Mouse (Mus musculus) liver, embryonic 11.5 days (tissue): ENCODE measurements at regions not wholly inside any gene's neighbourhood (a gene's known extent, or its start where the extent isn't known, plus 50 kb on each side); places are given as distances from the start of the nearest gene placed in this dataset.
A peak's percentile ranks its signal among the peaks of the same experiment; 100 is the strongest.
"Not testable (repeated sequence)": the region's sequence is repeated elsewhere in the genome, so short reads cannot be mapped to it uniquely, and the experiment has no call there.

Experiments used
- ATAC-seq: fragments of 200-750 bp; cut with Nextera tagmentation; replicated peaks from 2 replicates; pipeline ENCODE4 v1.8.0; 2017; ENCODE audit warnings: moderate number of reproducible peaks, mild to moderate bottlenecking, moderate TSS enrichment, moderate library complexity; ENCODE audit not compliant: low FRiP score
- DNase-seq: peaks from one replicate; pipeline ENCODE4 v3.0.0-alpha.2; 2017; ENCODE audit warnings: low spot score
- H3K27ac ChIP-seq: fragments of 300-500 bp; sonication (generic); 2 replicates; pipeline ENCODE4 v1.5.1; 2014; ENCODE audit warnings: mild to moderate bottlenecking, low read depth, low read length, control low read depth
- H3K27me3 ChIP-seq: fragments of 300-500 bp; sonication (generic); replicated peaks from 2 replicates; pipeline ENCODE4 v1.6.1; 2014; ENCODE audit warnings: low read length, mixed read lengths; ENCODE audit not compliant: control insufficient read depth, insufficient read depth
- H3K36me3 ChIP-seq: fragments of 300-500 bp; sonication (generic); 2 replicates; pipeline ENCODE4 v1.6.1; 2014; ENCODE audit warnings: mild to moderate bottlenecking, low read length, moderate library complexity, mixed read lengths; ENCODE audit not compliant: control insufficient read depth, insufficient read depth
- H3K4me1 ChIP-seq: fragments of 300-500 bp; sonication (generic); replicated peaks from 2 replicates; pipeline ENCODE4 v1.6.1; 2014; ENCODE audit warnings: low read length, mixed read lengths; ENCODE audit not compliant: control insufficient read depth, insufficient read depth
- H3K4me2 ChIP-seq: fragments of 300-500 bp; sonication (generic); 2 replicates; pipeline ENCODE4 v1.6.1; 2014; ENCODE audit warnings: mild to moderate bottlenecking, control low read depth, moderate library complexity
- H3K4me3 ChIP-seq: fragments of 300-500 bp; sonication (generic); 2 replicates; pipeline ENCODE4 v1.5.1; 2014; ENCODE audit warnings: low read depth, low read length, control low read depth
- H3K9ac ChIP-seq: fragments of 300-500 bp; sonication (generic); 2 replicates; pipeline ENCODE4 v1.6.1; 2014; ENCODE audit warnings: low read depth, low read length, control low read depth
- H3K9me3 ChIP-seq: fragments of 300-500 bp; sonication (generic); 2 replicates; pipeline ENCODE4 v1.6.1; 2016; ENCODE audit warnings: low read length, inconsistent platforms, mixed read lengths; ENCODE audit not compliant: control insufficient read depth
- WGBS: fragments of 180-500 bp; shearing (Covaris S2); extraction: QIAGEN DNeasy Blood & Tissue Kit; methylation state at CpG from one replicate; pipeline ENCODE4 v1.1.7; 2014; 5-methylcytosine and 5-hydroxymethylcytosine counted together

DNA sequence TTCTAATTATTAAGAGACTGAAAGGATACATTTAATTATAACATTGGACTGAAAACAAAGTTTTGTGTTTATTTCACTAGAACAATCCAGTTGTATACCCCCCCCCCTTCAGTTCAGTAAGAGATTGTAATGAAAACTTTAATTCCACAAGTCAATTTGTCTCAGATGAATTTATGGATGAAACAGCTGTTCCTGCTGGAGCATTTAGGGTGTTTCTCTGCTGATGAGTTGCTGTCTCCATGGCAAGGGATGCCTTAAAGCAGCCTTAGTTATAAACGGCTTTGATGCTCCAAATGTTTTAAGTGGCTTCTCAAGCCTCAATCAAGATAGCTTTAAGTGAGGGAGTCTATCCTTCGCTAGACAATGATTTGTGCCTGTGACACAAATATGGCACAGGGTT, 112.1 kb upstream of the Ctso start:
- H3K9me3 ChIP-seq = no peaks in the 10 kb centered on the region
- no peak overlapping the region for H3K4me2 ChIP-seq
- ATAC-seq (no peak), DNase-seq (no peak)
- no peaks in the 10 kb centered on the region for H3K36me3 ChIP-seq
- whole genome bisulfite sequencing = 78% methylated on average over 2 of the region's 2 CpGs
- no peaks in the 10 kb centered on the region for H3K27me3 ChIP-seq
- H3K4me1 ChIP-seq = no peaks in the 10 kb centered on the region
- H3K9ac ChIP-seq = no peak overlapping the region
- H3K27ac ChIP-seq = no peak overlapping the region
- no peak overlapping the region for H3K4me3 ChIP-seq

DNA sequence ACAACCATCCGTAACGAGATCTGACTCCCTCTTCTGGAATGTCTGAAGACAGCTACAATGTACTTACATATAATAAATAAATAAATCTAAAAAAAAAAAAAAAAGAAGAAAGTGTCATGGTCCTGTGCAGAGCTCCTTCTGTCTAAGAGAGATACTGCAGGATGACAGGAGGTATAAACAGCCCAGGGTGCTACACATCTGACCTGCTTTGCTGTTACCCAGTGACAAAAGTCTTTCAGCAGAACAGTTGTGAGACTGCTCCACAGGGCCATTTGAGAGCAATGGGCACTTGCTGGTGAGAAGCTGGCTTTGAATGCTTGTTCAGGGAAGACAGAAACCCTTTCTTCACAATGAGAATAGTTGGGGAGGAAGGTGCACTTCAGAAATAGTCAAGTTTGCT, 102.9 kb upstream of the Ctso start:
- H3K36me3 ChIP-seq = no peaks in the 10 kb centered on the region
- ATAC-seq = no peak
- H3K27me3 ChIP-seq = no peaks in the 10 kb centered on the region
- H3K4me2 ChIP-seq = no peak overlapping the region
- H3K9me3 ChIP-seq = no peaks in the 10 kb centered on the region
- no peaks in the 10 kb centered on the region for H3K4me1 ChIP-seq
- WGBS = no CpG with 5 or more reads among the region's 2 CpGs
- H3K9ac ChIP-seq = no peak overlapping the region
- no peak overlapping the region for H3K4me3 ChIP-seq
- DNase-seq = no peak
- H3K27ac ChIP-seq = no peak overlapping the region

DNA sequence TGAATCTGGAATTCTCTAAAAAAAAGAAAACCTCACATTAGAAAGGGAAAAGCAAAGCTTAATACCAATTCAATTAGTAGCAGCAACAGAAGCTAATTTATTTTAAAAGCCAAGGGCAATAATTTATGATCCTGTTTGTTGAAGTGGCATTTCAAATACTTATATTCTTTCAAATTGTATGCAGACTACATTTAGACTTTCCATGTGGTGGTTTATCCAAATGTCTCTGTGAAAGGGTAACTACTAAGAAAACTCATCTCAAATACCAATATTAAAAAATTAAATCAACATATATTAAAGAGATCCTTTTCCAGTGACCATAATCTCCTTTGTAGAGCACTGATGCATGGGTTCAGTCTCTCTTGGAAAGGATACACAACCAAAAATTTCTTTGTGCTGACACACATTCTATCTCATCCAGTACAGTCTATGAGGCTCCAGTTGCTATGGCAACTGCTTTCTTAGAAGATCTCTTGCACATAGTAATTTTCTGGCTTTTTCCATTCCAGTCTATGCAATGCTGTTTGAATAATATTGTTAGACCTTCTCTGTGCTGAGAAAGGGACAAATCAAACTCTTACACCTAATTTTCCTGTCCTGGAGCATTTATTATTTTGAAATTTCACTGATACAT, 102.3 kb upstream of the Ctso start:
- no peaks in the 10 kb centered on the region for H3K36me3 ChIP-seq
- no peak overlapping the region for H3K27ac ChIP-seq
- H3K9ac ChIP-seq = no peak overlapping the region
- H3K4me2 ChIP-seq = no peak overlapping the region
- no peak for DNase-seq
- no peak overlapping the region for H3K4me3 ChIP-seq
- no peaks in the 10 kb centered on the region for H3K4me1 ChIP-seq
- ATAC-seq = no peak
- H3K27me3 ChIP-seq = no peaks in the 10 kb centered on the region
- H3K9me3 ChIP-seq = no peaks in the 10 kb centered on the region

DNA sequence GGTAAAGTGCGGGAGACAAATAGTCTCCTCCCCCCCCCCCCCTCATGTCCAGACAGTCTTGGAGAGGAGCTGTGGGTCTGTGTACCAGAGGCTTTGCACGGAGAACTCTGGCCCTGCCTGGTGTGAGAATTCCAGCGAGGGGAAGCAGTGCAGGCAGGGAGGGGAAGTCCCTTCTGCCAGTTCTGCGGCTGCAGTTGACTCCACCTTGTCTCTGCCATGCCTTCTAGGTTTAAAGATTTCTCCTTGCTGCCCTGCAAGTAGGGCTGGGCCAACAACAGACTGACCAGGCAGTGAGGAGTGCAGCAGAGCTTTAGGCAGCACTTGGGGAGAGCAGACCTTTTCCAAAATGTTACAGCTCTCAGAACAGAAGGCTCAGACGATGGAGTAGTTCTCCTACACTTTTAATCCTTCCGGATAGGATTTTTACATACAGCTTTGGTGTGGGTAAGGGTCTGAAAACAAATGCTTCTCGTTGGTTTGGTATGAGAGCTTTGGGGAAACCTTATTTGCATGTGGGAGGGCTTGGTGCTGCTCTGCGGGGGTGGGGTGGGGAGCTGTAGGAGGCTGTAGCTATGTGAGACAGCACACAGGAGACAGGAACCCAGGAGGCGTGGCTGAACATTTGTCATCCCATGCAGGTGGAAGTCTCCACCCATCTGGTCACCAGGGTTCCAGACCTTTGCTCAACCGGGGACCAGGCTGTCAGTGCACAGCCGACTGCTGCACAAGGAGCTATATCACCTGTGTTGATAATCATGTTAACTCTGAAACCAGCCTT, 96.8 kb upstream of the Ctso start:
- Histone ChIP-seq H3K36me3 (no peaks in the 10 kb centered on the region), H3K4me3 (peak overlapping the region; percentile 8; the same call in 1 of the 2 replicates), H3K9ac (no peak overlapping the region), H3K27me3 (no peaks in the 10 kb centered on the region), H3K27ac (no peak overlapping the region), H3K4me2 (peak overlapping the region; percentile 46), H3K4me1 (no peaks in the 10 kb centered on the region), H3K9me3 (no peaks in the 10 kb centered on the region)
- 12% methylated on average over 11 of the region's 11 CpGs for WGBS
- peak; percentile 70 for ATAC-seq
- peak; percentile 33 for DNase-seq

DNA sequence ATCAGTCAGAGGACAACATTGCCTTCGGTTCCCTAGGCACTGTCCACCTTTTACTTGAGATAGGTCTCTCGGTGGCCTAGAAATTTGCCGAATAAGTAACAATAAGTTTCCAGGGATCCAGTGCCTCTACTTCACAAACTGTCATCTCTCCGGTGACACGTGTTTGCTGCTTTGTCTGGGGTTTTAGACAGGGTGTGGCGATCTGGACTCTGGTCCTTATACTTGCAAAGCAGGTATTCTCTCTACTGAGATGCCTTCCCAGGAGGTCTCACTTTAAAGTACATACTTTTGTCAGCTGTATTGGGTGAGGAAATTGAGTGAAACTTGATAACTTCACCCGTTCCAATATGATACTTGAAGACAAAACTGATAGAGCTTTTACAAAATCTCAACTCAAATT, 95.9 kb upstream of the Ctso start:
- no peak overlapping the region for H3K4me2 ChIP-seq
- H3K9me3 ChIP-seq = no peaks in the 10 kb centered on the region
- no peaks in the 10 kb centered on the region for H3K27me3 ChIP-seq
- no peaks in the 10 kb centered on the region for H3K4me1 ChIP-seq
- DNase-seq (no peak), ATAC-seq (no peak)
- H3K36me3 ChIP-seq = no peaks in the 10 kb centered on the region
- H3K4me3 ChIP-seq = no peak overlapping the region
- 82% methylated on average over 7 of the region's 7 CpGs for WGBS
- H3K27ac ChIP-seq = no peak overlapping the region
- H3K9ac ChIP-seq = no peak overlapping the region

DNA sequence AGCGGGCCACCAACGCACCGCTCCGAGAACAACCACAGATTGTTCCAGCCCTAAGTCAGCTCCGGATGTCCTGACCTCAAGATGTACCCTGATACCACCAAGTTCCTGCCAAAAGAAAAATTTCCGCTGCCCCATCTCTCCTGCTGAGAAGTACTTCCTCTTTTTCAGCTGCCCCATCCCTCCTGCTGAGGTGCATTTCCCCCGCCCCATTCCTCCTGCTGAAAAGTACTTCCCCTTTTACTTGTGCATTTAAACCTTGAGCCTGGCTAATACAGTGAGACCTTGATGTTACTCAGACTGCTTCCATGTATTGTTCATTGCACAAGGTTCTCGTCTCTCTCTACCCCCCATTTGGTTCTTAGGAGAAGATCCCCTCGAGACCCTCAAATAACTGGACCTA, 94.3 kb upstream of the Ctso start:
- H3K9ac ChIP-seq, H3K27ac ChIP-seq, H3K36me3 ChIP-seq, H3K4me1 ChIP-seq, DNase-seq, ATAC-seq, H3K9me3 ChIP-seq, H3K27me3 ChIP-seq, H3K4me3 ChIP-seq, H3K4me2 ChIP-seq: not testable (repeated sequence)
- WGBS = 77% methylated on average over 9 of the region's 9 CpGs

DNA sequence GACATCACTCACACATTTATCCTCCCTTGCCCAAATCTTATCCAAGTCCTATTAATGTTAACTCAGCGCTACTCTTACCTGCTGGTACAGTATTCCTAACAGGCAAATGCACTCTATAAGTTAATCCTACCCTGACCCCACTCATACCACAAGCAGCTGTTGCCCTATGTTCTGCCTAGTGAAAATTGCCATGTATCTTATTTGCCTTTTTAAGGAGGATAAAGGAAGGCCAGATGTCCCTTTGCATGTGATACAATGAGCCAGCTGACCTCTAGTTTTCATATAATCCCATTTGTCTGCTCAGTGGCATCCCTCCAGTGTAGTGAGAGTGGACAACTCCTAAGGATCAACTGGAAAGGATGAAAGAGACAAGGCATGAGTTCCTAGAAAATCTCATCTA, 67.9 kb upstream of the Ctso start:
- no peak for ATAC-seq
- no peaks in the 10 kb centered on the region for H3K27me3 ChIP-seq
- H3K36me3 ChIP-seq = no peaks in the 10 kb centered on the region
- H3K4me2 ChIP-seq = no peak overlapping the region
- H3K9ac ChIP-seq = no peak overlapping the region
- WGBS = 75% methylated on average over 1 of the region's 1 CpGs
- no peaks in the 10 kb centered on the region for H3K9me3 ChIP-seq
- no peaks in the 10 kb centered on the region for H3K4me1 ChIP-seq
- no peak for DNase-seq
- H3K27ac ChIP-seq = no peak overlapping the region
- no peak overlapping the region for H3K4me3 ChIP-seq
